Mouse (Mus musculus) Patski (cell line): Measurements from ENCODE around the gene Gm49321. TPM values are rescaled to one million over a fixed set of nuclear protein-coding genes. Genes with fewer than 3 reads are reported as not detected.
A peak's percentile ranks its signal among the peaks of the same experiment; 100 is the strongest.

Experiments used
- ATAC-seq: fragments of 100-300 bp; one replicate; pipeline ENCODE4 v1.8.0; 2021
- CTCF ChIA-PET: fragments of 350-600 bp; sonication (Branson Sonifier 250); formaldehyde crosslinking; loops from one replicate; lab custom pipeline; 2022; ENCODE audit warnings: inconsistent platforms; lab: Charles Lee
- POLR2A ChIA-PET: fragments of 350-600 bp; sonication (Branson Sonifier 250); formaldehyde crosslinking; loops from one replicate; lab custom pipeline; 2022; ENCODE audit warnings: antibody characterized with exemption, inconsistent platforms; lab: Charles Lee
- DNase-seq: peaks from one replicate; pipeline ENCODE4 v3.0.0-alpha.2; 2011; ENCODE audit warnings: low read depth, low spot score
- H3K27me3 ChIP-seq: fragments of 371-371 bp; one replicate; pipeline ENCODE4 v1.5.1; 2021
- CTCF ChIP-seq: fragments of 100-300 bp; IDR thresholded peaks from one replicate; pipeline ENCODE4 v1.5.1; 2021
- in situ Hi-C: fragments of 300-500 bp; cut with MboI; formaldehyde crosslinking; loops from 3 replicates; pipeline ENCODE4 v1.11.1; 2018; ENCODE audit warnings: low pct_unique_long_range_greater_than_20kb, mixed read lengths
- polyA plus RNA-seq: library from polyadenylated mRNA; unstranded; gene quantifications from one replicate; pipeline ENCODE4 v1.2.3, GENCODE M21; 2021

Gm49321 gene
- polyA plus RNA-seq, 1 experiment from 2014 or later = 8.7 TPM

DNA sequence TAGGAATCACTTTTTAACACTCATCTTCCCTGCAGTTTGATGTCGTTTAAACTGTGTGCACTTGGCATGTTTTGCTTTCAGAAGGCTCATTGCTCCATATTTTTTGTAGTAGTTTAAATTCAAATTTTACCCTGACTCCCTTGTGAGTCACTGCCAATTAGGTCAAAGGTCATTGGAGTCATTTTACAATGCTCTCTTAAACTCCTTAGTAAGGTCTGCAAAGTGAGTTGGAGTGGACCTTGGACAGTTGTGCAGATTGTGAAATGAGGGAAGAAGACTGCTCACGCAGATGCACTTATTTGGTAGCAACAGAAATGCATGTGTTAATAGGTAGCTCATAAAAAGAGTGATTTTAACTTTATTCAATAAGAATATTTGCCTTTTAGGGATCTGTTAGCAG, 32.4 kb upstream of the Gm49321 start:
- POLR2A ChIA-PET = interaction anchor here (0.7 kb wide), 1 partner anchor 66 kb away, joined by 3 read pairs; no protein-coding TSS in a partner anchor
- DNase-seq = no peak
- ATAC-seq = no peak
- no peak for TF ChIP-seq CTCF
- CTCF ChIA-PET = no interaction called here
- in situ Hi-C loops = no loop called here
- H3K27me3 ChIP-seq = no peaks in the 10 kb centered on the region

DNA sequence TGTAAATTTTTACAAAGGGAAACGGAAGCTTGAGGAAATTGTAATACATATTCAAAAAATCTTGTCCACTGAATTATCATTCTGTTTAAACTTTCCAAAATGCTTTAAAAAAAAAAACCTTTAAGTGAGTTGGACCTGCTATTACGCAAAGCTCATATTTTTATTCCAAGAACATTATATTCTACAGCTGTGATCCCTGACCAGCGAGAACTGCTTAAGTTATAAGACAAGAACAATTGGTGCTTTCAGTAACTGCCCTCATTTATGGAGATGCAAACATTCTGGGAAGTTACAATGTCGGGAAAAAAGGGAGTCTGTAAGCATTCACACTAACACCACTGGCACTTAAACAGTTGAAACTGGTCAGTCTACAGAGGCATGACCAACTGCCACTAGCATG, 31.9 kb upstream of the Gm49321 start:
- DNase-seq (no peak), ATAC-seq (no peak)
- ChIA-PET POLR2A (interaction anchor here (0.7 kb wide), 1 partner anchor 67 kb away, joined by 3 read pairs; no protein-coding TSS in a partner anchor), CTCF (interaction anchor here (1.0 kb wide), 1 partner anchor 10 kb away, joined by 3 read pairs; no protein-coding TSS in a partner anchor)
- in situ Hi-C loops = no loop called here
- no peaks in the 10 kb centered on the region for H3K27me3 ChIP-seq
- TF ChIP-seq CTCF = no peak

DNA sequence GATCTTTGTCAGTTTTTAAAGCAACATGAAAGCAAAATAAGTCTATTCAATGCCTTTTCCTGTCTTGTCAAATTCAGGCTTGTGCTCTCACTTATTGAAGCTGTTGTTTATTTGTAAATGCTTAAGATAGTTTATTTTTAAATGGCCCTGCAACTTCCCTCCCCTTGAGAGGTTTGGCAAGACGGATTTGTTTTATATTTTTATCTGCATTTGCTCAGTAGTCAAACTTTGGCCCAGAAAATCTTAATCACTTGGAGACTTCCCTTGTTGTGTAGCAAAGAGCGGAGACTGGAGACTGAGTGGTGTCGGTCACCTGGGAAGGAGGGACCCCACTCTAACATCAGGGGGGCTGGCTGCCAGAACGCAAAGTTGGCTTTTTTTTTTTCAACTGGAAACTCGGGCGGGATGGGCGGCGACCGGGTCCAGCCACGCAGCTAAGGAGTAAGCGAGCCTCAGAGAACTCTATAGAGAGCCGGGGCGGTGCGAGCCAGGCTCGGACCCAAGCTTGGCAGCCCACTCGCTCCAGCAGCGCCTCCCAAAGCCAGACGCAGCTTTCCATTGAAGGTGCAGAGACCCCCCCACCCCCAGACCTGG, 30.3 kb upstream of the Gm49321 start:
- in situ Hi-C loops = no loop called here
- TF ChIP-seq CTCF = no peak
- H3K27me3 ChIP-seq = no peaks in the 10 kb centered on the region
- ChIA-PET POLR2A (interaction anchor here (0.6 to 1.5 kb wide), 7 partner anchors 70 to 1679 kb away, joined by 3 to 10 read pairs (median 3); no protein-coding TSS in a partner anchor), CTCF (interaction anchor here (0.8 to 1.4 kb wide), 5 partner anchors 18 to 199 kb away, joined by 3 to 5 read pairs (median 3); no protein-coding TSS in a partner anchor)
- DNase-seq (peak; percentile 50), ATAC-seq (no peak)

GRCm38 (mm10) chr12:73907673-73908150, 29.7 kb upstream of the Gm49321 start:
- ATAC-seq (peak; percentile 99), DNase-seq (peak; percentile 85)
- ChIA-PET POLR2A (interaction anchor here (0.6 to 1.5 kb wide), 8 partner anchors 13 to 1679 kb away, joined by 3 to 10 read pairs (median 3); no protein-coding TSS in a partner anchor), CTCF (interaction anchor here (1.3 to 1.4 kb wide), 3 partner anchors 23 to 199 kb away, joined by 3 to 5 read pairs (median 3); no protein-coding TSS in a partner anchor)
- peak; percentile 84 for TF ChIP-seq CTCF
- in situ Hi-C loops = no loop called here
- no peaks in the 10 kb centered on the region for H3K27me3 ChIP-seq

- H3K27me3 ChIP-seq = no peaks in the 10 kb centered on the region
- TF ChIP-seq CTCF = no peak
- CTCF ChIA-PET = interaction anchor here (1.3 to 1.4 kb wide), 2 partner anchors 24 to 154 kb away, joined by 3 to 5 read pairs; no protein-coding TSS in a partner anchor
- in situ Hi-C loops = no loop called here
- DNase-seq = no peak
- ATAC-seq = peak; percentile 25
- POLR2A ChIA-PET = interaction anchor here (0.6 to 1.6 kb wide), 7 partner anchors 14 to 679 kb away, joined by 3 to 10 read pairs (median 3); no protein-coding TSS in a partner anchor
Measured at GRCm38 (mm10) chr12:73908274-73909012, 29.0 kb upstream of the Gm49321 start.

- in situ Hi-C loops = no loop called here
- CTCF ChIA-PET = interaction anchor here (1.2 kb wide), 1 partner anchor 10 kb away, joined by 4 read pairs; no protein-coding TSS in a partner anchor
- ATAC-seq = no peak
- POLR2A ChIA-PET = interaction anchor here (0.6 to 1.6 kb wide), 4 partner anchors 15 to 190 kb away, joined by 3 to 10 read pairs (median 4); no protein-coding TSS in a partner anchor
- no peak for DNase-seq
- TF ChIP-seq CTCF = peak; percentile 9
- H3K27me3 ChIP-seq = no peaks in the 10 kb centered on the region
Measured at GRCm38 (mm10) chr12:73909013-73909575, 28.4 kb upstream of the Gm49321 start.

DNA sequence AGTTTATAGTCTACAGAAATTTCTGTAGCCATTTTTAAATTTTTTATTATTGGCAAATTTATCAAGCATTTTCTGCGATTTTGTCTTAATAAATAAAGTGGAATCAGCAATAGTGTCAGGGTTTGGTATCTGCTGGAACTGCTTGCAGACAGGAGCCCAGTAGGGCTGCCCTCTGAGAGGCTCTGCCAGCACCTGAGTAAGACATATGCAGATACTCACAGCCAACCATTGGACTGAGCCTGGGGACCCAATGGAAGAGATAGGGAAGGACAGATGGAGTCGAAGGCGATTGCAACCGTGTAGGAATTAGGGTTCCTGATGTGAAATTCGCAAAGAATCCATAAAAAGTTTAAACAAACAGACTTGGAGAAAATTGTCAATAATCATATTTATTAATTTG, 19.0 kb upstream of the Gm49321 start:
- no peak for ATAC-seq
- DNase-seq = no peak
- no peak for TF ChIP-seq CTCF
- ChIA-PET CTCF (interaction anchor here (1.2 kb wide), 1 partner anchor 9 kb away, joined by 4 read pairs; no protein-coding TSS in a partner anchor), POLR2A (no interaction called here)
- in situ Hi-C loops = no loop called here
- no peaks in the 10 kb centered on the region for H3K27me3 ChIP-seq

- no peak for TF ChIP-seq CTCF
- DNase-seq (no peak), ATAC-seq (no peak)
- ChIA-PET POLR2A (no interaction called here), CTCF (interaction anchor here (1.3 kb wide), 1 partner anchor 16 kb away, joined by 6 read pairs; no protein-coding TSS in a partner anchor)
- H3K27me3 ChIP-seq = no peaks in the 10 kb centered on the region
- in situ Hi-C loops = loop anchor here (5.0 kb wide), 1 partner anchor 223 kb away; no protein-coding TSS in a partner anchor
Measured at GRCm38 (mm10) chr12:73930266-73930665, 7.2 kb upstream of the Gm49321 start.

DNA sequence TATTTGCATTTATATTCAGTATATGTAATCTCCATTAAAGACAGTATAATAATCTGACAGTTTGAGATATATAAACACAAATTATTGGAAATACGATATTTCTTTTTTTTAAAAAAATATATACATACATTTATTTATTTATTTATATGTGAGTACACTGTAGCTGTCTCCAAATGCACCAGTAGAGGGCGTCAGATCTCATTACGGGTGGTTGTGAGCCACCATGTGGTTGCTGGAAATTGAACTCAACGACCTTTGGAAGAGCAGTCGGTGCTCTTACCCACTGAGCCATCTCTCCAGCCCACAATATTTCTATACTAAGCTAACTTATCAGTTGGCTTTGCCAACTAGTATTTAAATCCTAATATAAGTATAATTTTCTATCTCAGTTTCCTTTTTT, 6.2 kb upstream of the Gm49321 start:
- ChIA-PET POLR2A (no interaction called here), CTCF (interaction anchor here (2.4 kb wide), 1 partner anchor 17 kb away, joined by 8 read pairs; no protein-coding TSS in a partner anchor)
- in situ Hi-C loops = loop anchor here (5.0 kb wide), 1 partner anchor 224 kb away; no protein-coding TSS in a partner anchor
- peak; percentile 46 for TF ChIP-seq CTCF
- no peaks in the 10 kb centered on the region for H3K27me3 ChIP-seq
- DNase-seq (no peak), ATAC-seq (no peak)
